Mouse (Mus musculus): Measurements from ENCODE around the gene Senp2.
"Not testable (repeated sequence)": the region's sequence is repeated elsewhere in the genome, so short reads cannot be mapped to it uniquely, and the experiment has no call there.

Gene Senp2

GRCm38 (mm10) chr16:22009099-22009584, at the start of gene Senp2:
Gene Senp2, plus strand, starts transcription at chr16:22009484.
- peak; percentile 100 for DNase-seq (ENCODE audit: low read depth)

- no peak for DNase-seq (ENCODE audit: low read depth)
These were observed 43.7 kb upstream of the Senp2 start for GRCm38 (mm10) chr16:21965576-21965975.

GRCm38 (mm10) chr16:21969874-21970273, 39.4 kb upstream of the Senp2 start:
- no peak for DNase-seq (ENCODE audit: low read depth)

- no peak for DNase-seq (ENCODE audit: low read depth)
These were observed 38.7 kb upstream of the Senp2 start for GRCm38 (mm10) chr16:21970536-21970935.

- no peak for DNase-seq (ENCODE audit: low read depth)
These were observed 37.8 kb upstream of the Senp2 start for GRCm38 (mm10) chr16:21971446-21971845.

- DNase-seq (ENCODE audit: low read depth): no peak
These were observed 33.1 kb upstream of the Senp2 start for GRCm38 (mm10) chr16:21976203-21976602.

- DNase-seq (ENCODE audit: low read depth): no peak
These were observed 31.9 kb upstream of the Senp2 start for GRCm38 (mm10) chr16:21977347-21977746.

GRCm38 (mm10) chr16:21983146-21983545, 26.1 kb upstream of the Senp2 start:
- DNase-seq (ENCODE audit: low read depth): no peak

- DNase-seq (ENCODE audit: low read depth): no peak
These were observed 25.7 kb upstream of the Senp2 start for GRCm38 (mm10) chr16:21983581-21983980.

GRCm38 (mm10) chr16:21984091-21984490, 25.2 kb upstream of the Senp2 start:
- no peak for DNase-seq (ENCODE audit: low read depth)

- DNase-seq (ENCODE audit: low read depth): no peak
These were observed 23.1 kb upstream of the Senp2 start for GRCm38 (mm10) chr16:21986191-21986590.

GRCm38 (mm10) chr16:21987956-21988355, 21.3 kb upstream of the Senp2 start:
- DNase-seq (ENCODE audit: low read depth): no peak

GRCm38 (mm10) chr16:21990893-21991292, 18.4 kb upstream of the Senp2 start:
- not testable (repeated sequence) for DNase-seq (ENCODE audit: low read depth)

GRCm38 (mm10) chr16:21991774-21992173, 17.5 kb upstream of the Senp2 start:
- no peak for DNase-seq (ENCODE audit: low read depth)

- DNase-seq (ENCODE audit: low read depth): no peak
These were observed 14.0 kb upstream of the Senp2 start, which contains the start of gene Liph for GRCm38 (mm10) chr16:21995304-21995703. Gene Liph, minus strand, starts transcription at chr16:21995663.

GRCm38 (mm10) chr16:21996402-21996801, 12.9 kb upstream of the Senp2 start:
- no peak for DNase-seq (ENCODE audit: low read depth)

GRCm38 (mm10) chr16:21996881-21997641, 12.2 kb upstream of the Senp2 start:
- DNase-seq (ENCODE audit: low read depth): no peak

GRCm38 (mm10) chr16:21998061-21998460, 11.2 kb upstream of the Senp2 start:
- DNase-seq (ENCODE audit: low read depth): no peak

- DNase-seq (ENCODE audit: low read depth): no peak
These were observed 9.2 kb upstream of the Senp2 start for GRCm38 (mm10) chr16:21999941-22000690.

GRCm38 (mm10) chr16:22001172-22001571, 8.1 kb upstream of the Senp2 start:
- no peak for DNase-seq (ENCODE audit: low read depth)

GRCm38 (mm10) chr16:22001606-22002005, 7.7 kb upstream of the Senp2 start:
- no peak for DNase-seq (ENCODE audit: low read depth)

- no peak for DNase-seq (ENCODE audit: low read depth)
These were observed 312 bp downstream of the Senp2 start for GRCm38 (mm10) chr16:22009596-22009995.

- DNase-seq (ENCODE audit: low read depth): no peak
These were observed 6.3 kb downstream of the Senp2 start for GRCm38 (mm10) chr16:22015569-22015968.

All from c-Kit-positive CD71-positive TER-119-negative erythroid progenitor cells, embryonic 14.5 days (primary cell).